Mouse (Mus musculus): ENCODE data around the gene Rbfox1. TPM values are rescaled to one million over a fixed set of nuclear protein-coding genes. Genes with fewer than 3 reads are reported as not detected.

Rbfox1 gene
- polyA plus RNA-seq, 1 experiment: 98.9 TPM

GRCm38 (mm10) chr16:6097244-6098040 lies 212.3 kb downstream of the Rbfox1 start:
- peak; percentile 59 for DNase-seq (ENCODE audit: low read depth)
- no peak for TF ChIP-seq CTCF (IDR thresholded peaks at IDR 0.05; ENCODE audit: borderline replicate concordance, extremely low read depth, insufficient read depth, insufficient read length)
- TF ChIP-seq POLR2A (IDR thresholded peaks at IDR 0.05; ENCODE audit: borderline replicate concordance, extremely low read depth, insufficient read depth, insufficient read length, poor library complexity, severe bottlenecking): no peak

DNA sequence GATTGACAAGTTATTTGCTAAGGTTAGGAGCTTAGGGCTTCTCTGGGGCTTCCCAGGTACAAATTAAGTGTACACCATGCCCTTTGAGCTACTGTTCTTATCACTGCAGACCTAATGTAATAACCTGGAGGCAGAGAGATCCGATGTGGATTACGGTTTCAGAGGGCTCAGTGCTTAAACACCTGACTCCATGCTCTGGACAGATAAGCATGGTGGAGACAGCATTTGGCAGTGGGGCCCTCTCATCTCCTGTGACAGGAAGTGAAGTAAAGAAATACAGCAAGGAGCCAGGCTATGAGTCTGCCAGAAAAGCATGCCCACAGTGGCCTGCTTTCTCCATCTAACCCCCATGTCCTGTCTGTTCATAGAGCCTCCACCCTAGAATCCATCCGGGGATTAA lies 213.0 kb downstream of the Rbfox1 start:
- TF ChIP-seq CTCF (IDR thresholded peaks at IDR 0.05; ENCODE audit: borderline replicate concordance, extremely low read depth, insufficient read depth, insufficient read length): no peak
- TF ChIP-seq POLR2A (IDR thresholded peaks at IDR 0.05; ENCODE audit: borderline replicate concordance, extremely low read depth, insufficient read depth, insufficient read length, poor library complexity, severe bottlenecking): no peak
- DNase-seq (ENCODE audit: low read depth): no peak

GRCm38 (mm10) chr16:6099598-6099997 lies 214.4 kb downstream of the Rbfox1 start:
- DNase-seq (ENCODE audit: low read depth): no peak
- TF ChIP-seq POLR2A (IDR thresholded peaks at IDR 0.05; ENCODE audit: borderline replicate concordance, extremely low read depth, insufficient read depth, insufficient read length, poor library complexity, severe bottlenecking): no peak

DNA sequence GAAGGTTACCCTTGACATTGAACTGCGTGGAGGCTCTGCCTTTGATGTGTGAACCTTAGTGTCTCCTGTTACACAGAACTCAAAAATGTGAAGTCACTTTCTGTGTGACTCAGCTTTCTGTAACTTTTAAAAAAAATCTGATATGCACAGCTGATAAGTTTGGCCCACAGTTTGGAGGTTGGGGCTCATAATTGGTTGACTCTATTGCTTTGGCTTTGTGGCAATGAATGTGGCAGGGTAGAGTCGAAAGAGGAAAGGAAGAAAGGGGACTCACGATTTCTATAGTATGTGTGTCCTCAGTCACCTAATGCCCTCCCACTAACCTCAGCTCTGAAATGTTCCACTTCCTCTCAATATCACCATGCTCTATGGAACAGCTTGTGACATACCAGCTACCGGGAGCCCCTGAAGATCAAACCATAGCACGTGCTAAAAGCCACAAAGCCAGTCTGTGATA lies 215.3 kb downstream of the Rbfox1 start:
- TF ChIP-seq CTCF (IDR thresholded peaks at IDR 0.05; ENCODE audit: borderline replicate concordance, extremely low read depth, insufficient read depth, insufficient read length): no peak
- no peak for TF ChIP-seq POLR2A (IDR thresholded peaks at IDR 0.05; ENCODE audit: borderline replicate concordance, extremely low read depth, insufficient read depth, insufficient read length, poor library complexity, severe bottlenecking)
- no peak for DNase-seq (ENCODE audit: low read depth)

DNA sequence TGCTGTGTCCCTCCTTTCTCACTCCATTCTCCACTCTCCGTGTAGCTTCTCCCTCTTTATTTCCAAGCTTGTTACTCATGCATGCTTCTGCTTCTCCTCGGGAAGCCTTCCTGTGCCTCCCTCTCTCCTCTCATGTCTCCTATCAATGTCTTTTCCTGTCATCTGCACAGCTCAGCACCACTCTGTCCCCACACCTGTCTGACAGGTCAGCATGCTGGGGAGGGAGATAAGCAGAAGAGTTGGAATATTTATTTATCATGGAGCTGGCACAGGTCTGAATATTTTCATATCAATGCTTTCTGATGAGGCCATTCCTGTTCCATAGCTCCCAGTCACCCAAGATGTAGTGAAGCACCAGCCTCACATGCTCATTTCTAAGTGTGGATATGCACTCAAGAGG lies 218.6 kb downstream of the Rbfox1 start:
- DNase-seq (ENCODE audit: low read depth): no peak

DNA sequence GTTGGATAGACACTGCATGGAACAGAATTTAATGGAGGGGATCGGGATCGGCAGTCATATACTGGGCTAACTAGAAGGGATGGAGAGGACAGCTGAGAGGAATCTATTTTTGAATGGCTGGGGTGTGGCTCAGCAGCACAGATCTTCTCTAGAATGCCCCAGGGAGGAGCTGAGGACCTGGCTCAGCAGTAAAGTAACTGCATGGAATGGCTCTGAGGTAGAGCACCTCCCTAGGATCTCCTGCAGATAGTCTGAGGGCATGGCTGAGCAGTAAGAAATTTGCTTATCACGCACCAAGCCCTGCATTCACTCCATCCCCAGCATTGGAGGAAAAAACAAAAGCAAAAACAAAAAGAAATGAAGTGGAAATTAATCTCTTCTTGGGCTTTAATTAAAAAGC lies 225.0 kb downstream of the Rbfox1 start:
- no peak for DNase-seq (ENCODE audit: low read depth)

More for the DNA sequence above, 218.6 kb downstream of the Rbfox1 start:
- TF ChIP-seq CTCF (IDR thresholded peaks at IDR 0.05; ENCODE audit: borderline replicate concordance, extremely low read depth, insufficient read depth, insufficient read length) (no peak), POLR2A (IDR thresholded peaks at IDR 0.05; ENCODE audit: borderline replicate concordance, extremely low read depth, insufficient read depth, insufficient read length, poor library complexity, severe bottlenecking) (no peak)

DNA sequence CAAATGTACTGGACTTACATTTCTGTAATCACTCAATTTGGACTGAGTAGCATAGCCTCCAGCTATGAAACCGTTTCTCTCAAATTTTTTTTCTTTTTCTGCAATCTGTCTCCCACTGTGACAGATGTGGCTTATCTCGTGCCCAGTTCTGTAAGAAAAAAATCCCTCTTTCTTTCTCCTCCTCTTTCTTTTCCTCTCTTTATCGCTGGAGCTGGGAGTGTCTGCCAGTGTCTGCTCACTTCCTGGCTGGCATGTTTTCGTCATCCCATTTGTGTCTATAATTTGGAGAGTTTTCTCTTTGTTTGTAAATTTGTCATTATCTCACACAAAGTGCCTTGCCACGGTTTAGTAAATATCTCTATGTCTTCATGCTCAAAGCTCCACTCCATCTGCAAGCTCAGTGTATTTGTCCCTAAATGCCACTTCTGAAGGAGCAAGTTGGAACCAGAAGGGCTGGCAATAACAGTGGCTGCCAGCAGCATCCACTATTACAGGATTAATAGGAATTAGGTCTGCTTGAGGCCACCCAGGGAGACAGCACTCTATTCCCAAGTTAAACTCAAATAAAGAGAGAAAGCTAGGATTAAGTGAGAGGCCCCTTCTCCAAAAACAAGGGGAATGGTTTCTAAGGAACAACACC lies 228.8 kb downstream of the Rbfox1 start:
- TF ChIP-seq CTCF (IDR thresholded peaks at IDR 0.05; ENCODE audit: borderline replicate concordance, extremely low read depth, insufficient read depth, insufficient read length): no peak
- TF ChIP-seq POLR2A (IDR thresholded peaks at IDR 0.05; ENCODE audit: borderline replicate concordance, extremely low read depth, insufficient read depth, insufficient read length, poor library complexity, severe bottlenecking): no peak
- DNase-seq (ENCODE audit: low read depth): peak; percentile 67

More for the DNA sequence above, 225.0 kb downstream of the Rbfox1 start:
- TF ChIP-seq CTCF (IDR thresholded peaks at IDR 0.05; ENCODE audit: borderline replicate concordance, extremely low read depth, insufficient read depth, insufficient read length) (no peak), POLR2A (IDR thresholded peaks at IDR 0.05; ENCODE audit: borderline replicate concordance, extremely low read depth, insufficient read depth, insufficient read length, poor library complexity, severe bottlenecking) (no peak)

GRCm38 (mm10) chr16:6119472-6119871 lies 234.3 kb downstream of the Rbfox1 start:
- TF ChIP-seq POLR2A (IDR thresholded peaks at IDR 0.05; ENCODE audit: borderline replicate concordance, extremely low read depth, insufficient read depth, insufficient read length, poor library complexity, severe bottlenecking) (no peak), CTCF (IDR thresholded peaks at IDR 0.05; ENCODE audit: borderline replicate concordance, extremely low read depth, insufficient read depth, insufficient read length) (no peak)
- DNase-seq (ENCODE audit: low read depth): no peak

DNA sequence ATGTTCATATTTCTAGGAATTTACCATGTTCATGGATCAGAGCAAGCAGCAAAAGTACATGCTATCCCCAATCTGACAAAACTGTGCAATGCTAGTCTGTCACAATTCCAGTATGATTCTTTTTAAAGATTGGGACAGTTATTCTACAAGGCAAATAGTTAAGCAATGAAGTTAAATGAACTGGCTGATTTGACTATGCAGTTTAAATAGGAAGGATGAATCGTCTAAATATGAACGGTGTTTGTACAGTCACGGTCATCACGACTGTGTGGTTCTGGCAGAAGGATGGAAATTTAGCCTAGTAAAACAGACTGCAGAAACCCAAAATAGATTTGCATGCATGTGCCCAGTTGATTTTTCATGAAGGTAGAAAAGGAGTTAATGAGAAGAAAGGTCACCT lies 236.1 kb downstream of the Rbfox1 start:
- TF ChIP-seq POLR2A (IDR thresholded peaks at IDR 0.05; ENCODE audit: borderline replicate concordance, extremely low read depth, insufficient read depth, insufficient read length, poor library complexity, severe bottlenecking) (no peak), CTCF (IDR thresholded peaks at IDR 0.05; ENCODE audit: borderline replicate concordance, extremely low read depth, insufficient read depth, insufficient read length) (no peak)
- no peak for DNase-seq (ENCODE audit: low read depth)

DNA sequence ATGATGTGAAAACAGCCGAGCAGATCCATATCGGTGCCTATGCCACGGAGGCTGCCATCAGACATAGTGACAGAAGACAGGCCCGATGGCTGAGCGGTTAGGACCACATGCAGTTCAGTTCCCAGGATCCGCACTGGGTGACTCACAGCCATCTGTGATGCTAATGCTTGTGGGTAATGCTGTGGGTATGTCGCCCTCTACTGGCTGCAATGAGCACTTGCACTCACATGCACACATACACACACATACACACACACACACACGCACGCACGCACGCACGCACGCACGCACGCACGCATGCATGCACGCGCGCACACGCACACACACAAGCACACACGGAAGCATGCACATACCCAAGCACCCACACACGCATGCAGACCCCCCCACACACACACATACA lies 237.7 kb downstream of the Rbfox1 start:
- no peak for TF ChIP-seq POLR2A (IDR thresholded peaks at IDR 0.05; ENCODE audit: borderline replicate concordance, extremely low read depth, insufficient read depth, insufficient read length, poor library complexity, severe bottlenecking)
- TF ChIP-seq CTCF (IDR thresholded peaks at IDR 0.05; ENCODE audit: borderline replicate concordance, extremely low read depth, insufficient read depth, insufficient read length): peak; percentile 16; the same call in 1 of the 2 replicates
- no peak for DNase-seq (ENCODE audit: low read depth)

- TF ChIP-seq CTCF (IDR thresholded peaks at IDR 0.05; ENCODE audit: borderline replicate concordance, extremely low read depth, insufficient read depth, insufficient read length) (no peak), POLR2A (IDR thresholded peaks at IDR 0.05; ENCODE audit: borderline replicate concordance, extremely low read depth, insufficient read depth, insufficient read length, poor library complexity, severe bottlenecking) (no peak)
- DNase-seq (ENCODE audit: low read depth): no peak
These were observed 243.2 kb downstream of the Rbfox1 start for GRCm38 (mm10) chr16:6128314-6128713.

DNA sequence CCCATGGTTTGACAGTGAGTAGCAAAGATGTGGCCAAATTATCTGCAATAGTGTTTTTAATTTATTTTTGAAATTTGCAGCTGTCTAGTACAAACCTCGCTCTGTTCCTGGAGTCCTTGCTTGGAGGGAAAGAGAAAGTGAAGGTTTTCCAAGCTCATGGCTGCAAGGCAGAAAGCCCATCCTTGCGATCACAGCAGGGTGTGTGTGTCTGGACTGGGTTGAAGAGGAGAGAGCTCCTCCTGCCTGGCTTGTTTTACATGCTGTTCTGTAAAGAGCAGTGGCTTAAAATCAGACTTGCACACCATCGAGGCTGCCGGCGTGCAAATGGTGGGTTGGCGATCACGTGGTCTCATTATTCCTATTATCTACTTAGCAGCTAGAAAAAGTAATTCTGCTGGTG lies 249.9 kb downstream of the Rbfox1 start:
- TF ChIP-seq CTCF (IDR thresholded peaks at IDR 0.05; ENCODE audit: borderline replicate concordance, extremely low read depth, insufficient read depth, insufficient read length) (no peak), POLR2A (IDR thresholded peaks at IDR 0.05; ENCODE audit: borderline replicate concordance, extremely low read depth, insufficient read depth, insufficient read length, poor library complexity, severe bottlenecking) (no peak)
- peak; percentile 25 for DNase-seq (ENCODE audit: low read depth)

All from brain, embryonic 14.5 days (tissue).